Mouse (Mus musculus) bone marrow macrophage, adult 2 months (primary cell): Measurements from ENCODE around the gene Apobr. TPM values are rescaled to one million over a fixed set of nuclear protein-coding genes. Genes with fewer than 3 reads are reported as not detected.

ENCODE experiments used
- H3K27ac ChIP-seq: 2 replicates; pipeline ENCODE4 v1.5.1; 2012; ENCODE audit warnings: low read depth, low read length; ENCODE audit not compliant: insufficient read depth
- H3K4me1 ChIP-seq: 2 replicates; pipeline ENCODE4 v1.6.1; 2012; ENCODE audit warnings: low read length; ENCODE audit not compliant: control insufficient read depth, insufficient read depth
- H3K4me3 ChIP-seq: 2 replicates; pipeline ENCODE4 v1.5.1; 2012; ENCODE audit warnings: mild to moderate bottlenecking, low read length, moderate library complexity; ENCODE audit not compliant: insufficient read depth
- CTCF ChIP-seq: IDR thresholded peaks from 2 replicates; pipeline ENCODE4 v1.5.1; 2012; ENCODE audit warnings: low read depth, mild to moderate bottlenecking, low read length, moderate library complexity
- POLR2A ChIP-seq: IDR thresholded peaks from 2 replicates; pipeline ENCODE4 v1.6.1; 2012; ENCODE audit warnings: mild to moderate bottlenecking, low read depth, low read length, borderline replicate concordance
- polyA plus RNA-seq: library from polyadenylated mRNA; stranded (reverse); fragments of >200 nt; gene quantifications from 2 replicates; pipeline ENCODE4 v1.2.4, GENCODE M21; 2012; ENCODE audit not compliant: missing spikeins, insufficient read depth, insufficient read length

The Apobr gene
- polyA plus RNA-seq, 1 experiment: 84.3 TPM

DNA sequence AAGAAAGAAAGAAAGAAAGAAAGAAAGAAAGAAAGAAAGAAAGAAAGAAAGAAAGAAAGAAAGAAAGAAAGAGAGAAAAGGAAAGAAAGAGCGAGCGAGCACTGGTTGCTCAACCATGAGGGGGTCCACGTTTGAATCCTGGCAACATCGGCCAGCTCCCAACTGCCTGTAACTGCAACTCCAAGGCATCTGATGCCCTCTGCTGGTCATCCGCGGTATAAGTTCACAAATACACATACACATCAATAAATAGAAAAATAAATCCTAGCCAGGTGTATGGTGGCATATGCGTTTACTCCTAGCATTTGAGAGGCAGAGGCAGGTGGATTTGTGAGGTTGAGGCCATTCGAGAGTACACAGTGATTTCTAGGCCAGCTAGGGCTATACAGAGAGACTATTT, 7.8 kb upstream of the Apobr start:
- TF ChIP-seq CTCF (peak; percentile 61), POLR2A (no peak)
- Histone ChIP-seq H3K27ac (no peak overlapping the region), H3K4me1 (peaks cover 6% of the 10 kb centered on the region), H3K4me3 (no peak overlapping the region)

DNA sequence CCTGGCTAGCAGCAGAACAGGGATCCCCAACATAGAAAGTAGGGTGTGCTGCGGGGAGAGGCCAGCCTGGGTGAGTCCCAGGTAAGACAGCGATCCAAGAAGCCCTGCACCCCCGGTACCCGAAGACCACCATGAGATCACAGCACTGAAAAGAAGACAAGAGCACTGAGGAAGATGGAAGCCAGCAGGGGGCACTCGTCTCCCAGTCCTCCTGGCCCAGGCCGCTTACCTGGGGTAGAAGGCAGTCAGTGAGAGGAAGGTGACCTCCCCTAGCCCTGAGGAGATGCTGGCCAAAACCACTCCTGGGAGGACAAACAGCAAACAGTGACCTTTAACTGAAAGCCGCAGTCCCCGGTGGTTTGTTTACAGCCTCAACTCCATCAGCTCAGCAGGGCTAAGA, 5.6 kb upstream of the Apobr start:
- Histone ChIP-seq H3K4me1 (peaks cover 8% of the 10 kb centered on the region), H3K4me3 (no peak overlapping the region), H3K27ac (no peak overlapping the region)
- peak; percentile 45 for TF ChIP-seq CTCF
- no peak for TF ChIP-seq POLR2A

DNA sequence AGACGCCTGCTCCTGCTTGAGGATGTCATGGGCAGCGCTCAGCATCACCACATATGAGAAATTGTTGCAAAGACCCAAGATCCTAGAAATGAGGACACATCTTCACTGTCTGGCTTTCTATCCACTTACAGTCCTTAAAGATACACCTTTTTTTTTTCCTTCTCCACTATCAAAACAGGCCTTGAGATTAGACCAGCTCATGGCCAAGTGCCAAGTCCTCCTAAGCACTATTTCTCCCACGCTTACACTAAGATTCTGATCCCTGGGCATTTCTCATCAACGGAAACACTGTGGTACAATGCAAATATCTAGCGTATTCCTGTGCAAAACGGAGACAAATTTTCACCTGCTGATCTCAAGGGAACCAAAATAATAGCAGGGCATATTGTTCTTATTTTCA, 3.1 kb upstream of the Apobr start:
- TF ChIP-seq POLR2A: no peak
- no peak for TF ChIP-seq CTCF
- Histone ChIP-seq H3K4me1 (peaks cover 23% of the 10 kb centered on the region), H3K4me3 (no peak overlapping the region; the same call in 1 of the 2 replicates), H3K27ac (no peak overlapping the region)

DNA sequence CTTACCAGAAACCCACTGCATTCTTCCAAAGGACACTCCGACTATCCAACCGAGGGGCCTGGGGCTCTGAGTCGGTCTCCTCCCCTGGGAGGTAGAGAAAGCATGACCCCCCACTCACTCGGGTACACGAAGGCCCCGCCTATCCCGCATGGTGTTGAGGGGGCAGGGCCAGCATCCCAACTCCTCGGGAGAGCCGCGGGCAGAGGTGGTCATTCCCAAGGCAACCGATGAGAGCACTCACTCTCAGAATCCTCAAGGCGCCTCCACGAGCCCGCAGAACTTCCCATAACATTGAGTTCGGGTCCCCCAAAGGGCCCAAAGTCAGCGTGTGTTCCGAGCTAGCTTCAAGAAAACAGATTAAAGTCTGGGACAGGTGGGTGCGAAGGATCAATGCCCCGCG, 2.0 kb upstream of the Apobr start:
- H3K27ac ChIP-seq: peak overlapping the region; percentile 96
- H3K4me3 ChIP-seq: peak overlapping the region; percentile 81
- H3K4me1 ChIP-seq: peaks cover 32% of the 10 kb centered on the region
- TF ChIP-seq POLR2A: no peak
- no peak for TF ChIP-seq CTCF

DNA sequence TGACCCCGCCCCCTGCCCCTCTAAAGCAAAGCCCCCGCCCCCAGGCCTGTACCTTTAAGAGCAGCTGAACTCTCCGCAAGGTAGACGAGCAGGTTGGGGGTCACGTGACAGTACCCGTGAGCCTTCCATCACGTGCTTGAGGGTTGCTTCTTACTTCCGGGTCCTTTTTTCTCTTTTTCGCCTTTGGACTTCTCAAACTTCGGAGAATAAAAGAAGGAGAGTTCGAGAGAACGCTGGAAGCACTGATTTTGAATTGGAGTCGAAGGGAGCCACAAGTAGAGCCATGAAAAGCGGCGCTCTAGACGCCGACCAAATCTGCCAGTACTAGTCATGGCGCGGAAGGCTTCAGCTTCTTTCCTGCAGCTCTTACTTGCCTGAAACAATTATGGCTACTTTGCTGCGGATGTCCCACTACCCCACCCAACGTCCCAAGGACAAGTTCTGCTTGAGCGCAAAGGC, 1.5 kb upstream of the Apobr start:
- H3K4me3 ChIP-seq: peak overlapping the region; percentile 81
- peaks cover 32% of the 10 kb centered on the region for H3K4me1 ChIP-seq
- no peak for TF ChIP-seq CTCF
- TF ChIP-seq POLR2A: no peak
- H3K27ac ChIP-seq: peak overlapping the region; percentile 96

DNA sequence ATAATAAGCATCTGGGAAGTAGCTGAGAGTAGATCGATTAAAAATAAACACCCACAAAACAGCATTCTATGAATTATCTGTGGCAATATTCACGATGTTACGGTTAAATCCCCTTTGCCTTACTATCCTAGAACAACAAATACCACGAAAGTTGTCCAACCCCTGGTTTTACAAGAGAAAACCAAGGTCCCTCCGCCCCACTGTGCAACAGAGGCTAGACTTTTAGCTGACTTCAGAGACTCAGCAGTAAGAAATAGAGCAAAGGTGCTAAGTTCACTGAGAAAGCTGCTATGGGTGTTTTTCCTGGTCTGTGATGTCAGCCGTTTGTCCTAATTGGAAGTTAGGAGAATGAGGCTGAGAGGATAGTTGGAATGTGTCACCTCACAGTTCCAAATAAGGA, 981 bp upstream of the Apobr start:
- H3K27ac ChIP-seq: peak overlapping the region; percentile 96
- peak overlapping the region; percentile 81 for H3K4me3 ChIP-seq
- TF ChIP-seq POLR2A: no peak
- no peak for TF ChIP-seq CTCF
- H3K4me1 ChIP-seq: peaks cover 32% of the 10 kb centered on the region

DNA sequence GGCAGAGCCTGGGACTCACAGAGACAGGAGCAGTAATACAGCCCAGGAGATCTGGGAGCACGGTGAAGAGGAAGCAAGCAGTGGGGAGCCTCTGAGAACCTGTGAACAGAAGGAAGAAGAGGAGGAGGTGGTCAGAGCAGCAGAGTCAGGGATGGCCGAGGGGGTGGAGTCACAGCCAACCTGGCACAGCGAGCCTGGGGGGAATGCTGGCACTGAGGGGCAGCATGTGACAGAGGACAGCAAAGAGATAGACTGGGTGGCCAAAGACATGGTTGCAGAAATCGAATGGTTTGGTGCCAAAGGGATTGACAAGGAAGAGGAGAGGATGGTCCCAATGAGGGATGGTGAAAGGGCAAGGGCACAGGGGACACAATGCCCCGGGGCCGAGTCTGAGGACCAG, 975 bp downstream of the Apobr start, which contains the start of gene Cln3:
Gene Cln3 (minus strand): TSS at position 101 of the 400 bp plus-strand sequence.
- Histone ChIP-seq H3K27ac (peak within 1 kb of the TSS; percentile 96), H3K4me3 (peak within 1 kb of the TSS; percentile 81), H3K4me1 (peaks cover 31% of the 10 kb centered on the region)
- no peak for TF ChIP-seq POLR2A

DNA sequence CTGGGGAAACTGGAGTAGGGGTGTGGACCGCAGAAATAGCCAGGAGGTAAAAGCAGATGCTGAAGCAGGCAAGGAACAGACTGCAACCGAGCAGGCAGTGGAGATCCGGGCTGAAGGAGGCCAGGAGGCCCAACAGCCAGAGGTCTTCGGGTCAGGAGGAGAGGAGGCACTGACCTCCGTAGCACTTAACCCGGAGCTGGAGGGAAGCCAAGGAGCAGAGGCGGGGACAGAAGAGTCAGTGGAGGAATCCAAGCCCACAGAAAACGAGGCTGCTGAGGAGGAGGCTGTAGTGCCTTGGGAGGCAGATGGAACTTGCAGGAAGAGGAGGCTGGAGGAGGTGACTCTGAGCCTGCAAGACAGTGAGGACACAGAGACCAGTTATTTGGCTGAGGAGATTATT, 2.1 kb downstream of the Apobr start:
- TF ChIP-seq POLR2A: no peak
- no peak for TF ChIP-seq CTCF
- H3K4me1 ChIP-seq: peaks cover 27% of the 10 kb centered on the region
- peak overlapping the region; percentile 8; the same call in 1 of the 2 replicates for H3K4me3 ChIP-seq
- peak overlapping the region; percentile 23; the same call in 1 of the 2 replicates for H3K27ac ChIP-seq

DNA sequence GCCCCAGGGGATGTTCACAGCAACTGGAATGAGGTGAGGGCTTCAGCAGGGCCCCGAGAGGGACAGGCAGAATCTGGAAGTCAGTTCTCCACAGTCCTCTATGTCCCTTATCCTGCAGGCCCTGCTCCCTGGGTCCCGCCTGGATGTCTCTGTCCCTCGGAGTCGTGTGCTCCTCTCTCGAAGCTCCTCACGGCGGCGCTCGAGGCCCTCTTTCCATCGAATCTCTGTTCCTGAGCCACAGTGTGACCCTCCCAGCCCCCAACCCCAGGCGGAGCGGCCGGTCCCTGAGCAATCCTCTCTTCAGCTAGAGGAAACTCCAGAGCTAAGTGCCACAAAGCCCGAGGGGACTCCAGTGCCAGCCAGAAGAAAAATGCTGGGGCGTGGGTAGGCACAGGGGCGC, 3.0 kb downstream of the Apobr start:
- Histone ChIP-seq H3K4me3 (no peak overlapping the region), H3K27ac (no peak overlapping the region)
- TF ChIP-seq CTCF (no peak), POLR2A (no peak)

DNA sequence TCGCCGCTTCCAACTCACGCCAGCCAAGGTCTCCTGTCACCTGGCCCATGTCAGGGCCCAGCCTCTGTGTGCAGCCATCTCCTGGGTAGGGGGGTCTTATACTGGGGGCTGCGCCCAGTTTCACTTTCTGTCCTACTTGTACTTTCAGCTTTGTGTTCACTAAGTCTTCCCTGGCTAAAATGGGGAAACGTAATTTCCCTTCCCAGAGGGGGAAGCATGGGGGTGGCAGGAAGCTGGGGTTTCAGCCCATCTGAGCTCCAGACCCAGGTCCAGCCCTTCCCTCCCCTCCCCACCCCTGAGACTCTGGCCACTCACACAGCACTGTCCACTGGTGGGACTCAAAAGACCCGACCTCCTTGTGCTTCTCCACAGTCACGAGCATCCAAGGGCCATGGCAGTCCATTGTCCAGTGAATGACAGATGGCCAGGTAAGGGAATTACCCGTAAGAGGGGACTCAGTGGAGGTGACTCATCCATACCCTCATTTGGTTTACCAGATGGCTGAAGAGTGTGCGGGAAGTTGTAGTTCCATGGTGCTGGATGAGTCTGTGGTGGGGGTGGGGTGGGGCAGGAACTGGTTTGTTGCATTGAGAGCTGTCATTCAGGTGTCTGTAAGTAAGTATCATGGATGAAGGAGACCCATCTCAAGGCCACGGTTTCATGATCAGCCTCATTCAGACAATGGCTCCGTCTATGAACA, 10.3 kb downstream of the Apobr start, which contains the start of gene Il27:
Gene Il27 (minus strand): TSS at position 80 of the 700 bp plus-strand sequence.
- H3K27ac ChIP-seq: no peak within 1 kb of the TSS

More for the DNA sequence above, 3.0 kb downstream of the Apobr start:
- H3K4me1 ChIP-seq: peaks cover 24% of the 10 kb centered on the region

DNA sequence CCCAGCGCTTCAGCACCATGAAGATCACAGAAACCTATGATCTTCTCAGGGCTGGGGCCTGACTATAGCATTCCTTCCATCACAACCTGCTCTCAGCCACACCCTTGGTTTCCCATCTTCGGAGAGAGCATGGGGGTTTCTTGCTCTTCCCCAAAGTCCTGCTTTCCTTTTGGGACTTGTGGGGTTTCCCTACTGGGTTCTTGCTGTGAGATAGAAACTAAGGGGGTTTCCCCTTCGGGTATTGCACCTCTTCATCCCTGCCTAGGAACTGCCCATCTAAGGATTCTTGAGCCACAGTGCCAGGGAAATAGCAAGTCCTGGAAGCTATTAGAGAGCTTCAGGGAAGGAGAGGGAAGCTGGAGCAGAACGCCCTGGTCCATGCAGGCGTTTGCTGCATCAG, 11.1 kb downstream of the Apobr start:
- Histone ChIP-seq H3K4me3 (no peak overlapping the region), H3K4me1 (peaks cover 51% of the 10 kb centered on the region), H3K27ac (no peak overlapping the region)
- no peak for TF ChIP-seq CTCF
- TF ChIP-seq POLR2A: no peak

More for the DNA sequence above, 10.3 kb downstream of the Apobr start, which contains the start of gene Il27:
- Histone ChIP-seq H3K4me3 (peak within 1 kb of the TSS; percentile 16; the same call in 1 of the 2 replicates), H3K4me1 (peaks cover 51% of the 10 kb centered on the region)
- TF ChIP-seq CTCF (no peak), POLR2A (no peak)
